Mouse (Mus musculus): Measurements from ENCODE around the gene Zfp341. TPM values are rescaled to one million over a fixed set of nuclear protein-coding genes. Genes with fewer than 3 reads are reported as not detected.

The Zfp341 gene
- polyA plus RNA-seq, 1 experiment from 2014 or later = 0.74 TPM

GRCm38 (mm10) chr2:154655878-154656414, 42.8 kb downstream of the Zfp341 start:
- Histone ChIP-seq H3K27ac (ENCODE audit: low read length) (0 out of 2 replicates have a peak overlapping the region, but pooled peaks have one; percentile 6), H3K9me3 (replicated peaks; ENCODE audit: control insufficient read depth, low read length) (no peaks in the 10 kb centered on the region), H3K4me2 (ENCODE audit: low read depth, low read length) (peak overlapping the region; percentile 55), H3K36me3 (ENCODE audit: control insufficient read depth, insufficient read depth) (peaks cover 2% of the 10 kb centered on the region; the same call in 1 of the 2 replicates), H3K4me1 (ENCODE audit: control insufficient read depth, insufficient read depth, low read length) (peaks cover 20% of the 10 kb centered on the region), H3K9ac (ENCODE audit: low read length) (no peak overlapping the region; the same call in 1 of the 2 replicates), H3K4me3 (ENCODE audit: low read length) (no peak overlapping the region; the same call in 1 of the 2 replicates), H3K27me3 (ENCODE audit: control insufficient read depth, insufficient read depth, low read length) (no peaks in the 10 kb centered on the region)
- WGBS = 77% methylated on average over 2 of the region's 2 CpGs
- no peak for ATAC-seq (replicated peaks; ENCODE audit: extremely low read depth, insufficient read depth, low FRiP score)

- Histone ChIP-seq H3K4me1 (ENCODE audit: control insufficient read depth, insufficient read depth, low read length) (peaks cover 20% of the 10 kb centered on the region), H3K36me3 (ENCODE audit: control insufficient read depth, insufficient read depth) (peaks cover 5% of the 10 kb centered on the region; the same call in 1 of the 2 replicates), H3K27ac (ENCODE audit: low read length) (peak overlapping the region; percentile 89), H3K27me3 (ENCODE audit: control insufficient read depth, insufficient read depth, low read length) (no peaks in the 10 kb centered on the region), H3K4me2 (ENCODE audit: low read depth, low read length) (peak overlapping the region; percentile 76), H3K9me3 (replicated peaks; ENCODE audit: control insufficient read depth, low read length) (no peaks in the 10 kb centered on the region), H3K4me3 (ENCODE audit: low read length) (peak overlapping the region; percentile 85), H3K9ac (ENCODE audit: low read length) (peak overlapping the region; percentile 93)
- ATAC-seq (replicated peaks; ENCODE audit: extremely low read depth, insufficient read depth, low FRiP score) = peak; percentile 99
- WGBS = under 1% methylated on average over 67 of the region's 67 CpGs
These were observed 43.8 kb downstream of the Zfp341 start for GRCm38 (mm10) chr2:154656710-154657485.

GRCm38 (mm10) chr2:154657486-154658237, 44.6 kb downstream of the Zfp341 start:
- Histone ChIP-seq H3K4me2 (ENCODE audit: low read depth, low read length) (peak overlapping the region; percentile 76), H3K9me3 (replicated peaks; ENCODE audit: control insufficient read depth, low read length) (no peaks in the 10 kb centered on the region), H3K4me1 (ENCODE audit: control insufficient read depth, insufficient read depth, low read length) (peaks cover 20% of the 10 kb centered on the region), H3K36me3 (ENCODE audit: control insufficient read depth, insufficient read depth) (peaks cover 5% of the 10 kb centered on the region; the same call in 1 of the 2 replicates), H3K27ac (ENCODE audit: low read length) (peak overlapping the region; percentile 89), H3K27me3 (ENCODE audit: control insufficient read depth, insufficient read depth, low read length) (no peaks in the 10 kb centered on the region), H3K4me3 (ENCODE audit: low read length) (peak overlapping the region; percentile 85), H3K9ac (ENCODE audit: low read length) (peak overlapping the region; percentile 93)
- no peak for ATAC-seq (replicated peaks; ENCODE audit: extremely low read depth, insufficient read depth, low FRiP score)
- WGBS = 3% methylated on average over 12 of the region's 12 CpGs

GRCm38 (mm10) chr2:154659070-154659469, 46.0 kb downstream of the Zfp341 start:
- Histone ChIP-seq H3K9ac (ENCODE audit: low read length) (peak overlapping the region; percentile 38; the same call in 1 of the 2 replicates), H3K36me3 (ENCODE audit: control insufficient read depth, insufficient read depth) (peaks cover 5% of the 10 kb centered on the region; the same call in 1 of the 2 replicates), H3K4me1 (ENCODE audit: control insufficient read depth, insufficient read depth, low read length) (peaks cover 20% of the 10 kb centered on the region), H3K27ac (ENCODE audit: low read length) (peak overlapping the region; percentile 53), H3K4me3 (ENCODE audit: low read length) (no peak overlapping the region; the same call in 1 of the 2 replicates), H3K9me3 (replicated peaks; ENCODE audit: control insufficient read depth, low read length) (no peaks in the 10 kb centered on the region), H3K27me3 (ENCODE audit: control insufficient read depth, insufficient read depth, low read length) (no peaks in the 10 kb centered on the region), H3K4me2 (ENCODE audit: low read depth, low read length) (peak overlapping the region; percentile 76)
- WGBS = 62% methylated on average over 4 of the region's 4 CpGs
- ATAC-seq (replicated peaks; ENCODE audit: extremely low read depth, insufficient read depth, low FRiP score) = no peak

GRCm38 (mm10) chr2:154659531-154660074, 46.5 kb downstream of the Zfp341 start:
- no peaks in the 10 kb centered on the region for H3K27me3 ChIP-seq (ENCODE audit: control insufficient read depth, insufficient read depth, low read length)
- H3K9me3 ChIP-seq (replicated peaks; ENCODE audit: control insufficient read depth, low read length) = no peaks in the 10 kb centered on the region
- H3K4me3 ChIP-seq (ENCODE audit: low read length) = no peak overlapping the region
- 74% methylated on average over 3 of the region's 5 CpGs for WGBS
- H3K4me1 ChIP-seq (ENCODE audit: control insufficient read depth, insufficient read depth, low read length) = peaks cover 20% of the 10 kb centered on the region
- H3K9ac ChIP-seq (ENCODE audit: low read length) = peak overlapping the region; percentile 38; the same call in 1 of the 2 replicates
- H3K36me3 ChIP-seq (ENCODE audit: control insufficient read depth, insufficient read depth) = peaks cover 5% of the 10 kb centered on the region; the same call in 1 of the 2 replicates
- peak overlapping the region; percentile 76 for H3K4me2 ChIP-seq (ENCODE audit: low read depth, low read length)
- peak overlapping the region; percentile 53 for H3K27ac ChIP-seq (ENCODE audit: low read length)
- ATAC-seq (replicated peaks; ENCODE audit: extremely low read depth, insufficient read depth, low FRiP score) = no peak

GRCm38 (mm10) chr2:154668680-154669079, 55.6 kb downstream of the Zfp341 start:
- Histone ChIP-seq H3K27me3 (ENCODE audit: control insufficient read depth, insufficient read depth, low read length) (no peaks in the 10 kb centered on the region), H3K9ac (ENCODE audit: low read length) (no peak overlapping the region), H3K36me3 (ENCODE audit: control insufficient read depth, insufficient read depth) (peaks cover 8% of the 10 kb centered on the region; the same call in 1 of the 2 replicates), H3K4me3 (ENCODE audit: low read length) (no peak overlapping the region), H3K4me2 (ENCODE audit: low read depth, low read length) (no peak overlapping the region), H3K27ac (ENCODE audit: low read length) (no peak overlapping the region), H3K9me3 (replicated peaks; ENCODE audit: control insufficient read depth, low read length) (no peaks in the 10 kb centered on the region), H3K4me1 (ENCODE audit: control insufficient read depth, insufficient read depth, low read length) (peaks cover 8% of the 10 kb centered on the region)
- ATAC-seq (replicated peaks; ENCODE audit: extremely low read depth, insufficient read depth, low FRiP score) = no peak
- 68% methylated on average over 7 of the region's 7 CpGs for WGBS

- Histone ChIP-seq H3K9me3 (replicated peaks; ENCODE audit: control insufficient read depth, low read length) (no peaks in the 10 kb centered on the region), H3K36me3 (ENCODE audit: control insufficient read depth, insufficient read depth) (peaks cover 8% of the 10 kb centered on the region; the same call in 1 of the 2 replicates), H3K27me3 (ENCODE audit: control insufficient read depth, insufficient read depth, low read length) (no peaks in the 10 kb centered on the region), H3K4me3 (ENCODE audit: low read length) (no peak overlapping the region), H3K9ac (ENCODE audit: low read length) (no peak overlapping the region), H3K4me1 (ENCODE audit: control insufficient read depth, insufficient read depth, low read length) (peaks cover 15% of the 10 kb centered on the region), H3K4me2 (ENCODE audit: low read depth, low read length) (no peak overlapping the region), H3K27ac (ENCODE audit: low read length) (no peak overlapping the region)
- 77% methylated on average over 4 of the region's 4 CpGs for WGBS
- no peak for ATAC-seq (replicated peaks; ENCODE audit: extremely low read depth, insufficient read depth, low FRiP score)
These were observed 57.0 kb downstream of the Zfp341 start for GRCm38 (mm10) chr2:154670106-154670505.

- Histone ChIP-seq H3K4me2 (ENCODE audit: low read depth, low read length) (no peak overlapping the region), H3K27me3 (ENCODE audit: control insufficient read depth, insufficient read depth, low read length) (no peaks in the 10 kb centered on the region), H3K4me1 (ENCODE audit: control insufficient read depth, insufficient read depth, low read length) (peaks cover 22% of the 10 kb centered on the region), H3K9ac (ENCODE audit: low read length) (no peak overlapping the region), H3K4me3 (ENCODE audit: low read length) (no peak overlapping the region), H3K9me3 (replicated peaks; ENCODE audit: control insufficient read depth, low read length) (no peaks in the 10 kb centered on the region), H3K27ac (ENCODE audit: low read length) (no peak overlapping the region), H3K36me3 (ENCODE audit: control insufficient read depth, insufficient read depth) (peaks cover 8% of the 10 kb centered on the region; the same call in 1 of the 2 replicates)
- WGBS = 78% methylated on average over 4 of the region's 4 CpGs
- ATAC-seq (replicated peaks; ENCODE audit: extremely low read depth, insufficient read depth, low FRiP score) = no peak
These were observed 57.6 kb downstream of the Zfp341 start for GRCm38 (mm10) chr2:154670741-154671140.
